Mouse (Mus musculus) stomach, embryonic 15.5 days (tissue): ENCODE results near the gene Mup21. TPM values are rescaled to one million over a fixed set of nuclear protein-coding genes. Genes with fewer than 3 reads are reported as not detected.
"Not testable (repeated sequence)": the region's sequence is repeated elsewhere in the genome, so short reads cannot be mapped to it uniquely, and the experiment has no call there.

Experiments
- ATAC-seq: fragments of 200-750 bp; cut with Nextera tagmentation; 2 replicates; pipeline ENCODE4 v1.8.0; 2017; ENCODE audit warnings: low read depth, moderate number of reproducible peaks, moderate TSS enrichment; ENCODE audit not compliant: insufficient read depth, low FRiP score
- H3K27ac ChIP-seq: fragments of 300-500 bp; sonication (generic); 2 replicates; pipeline ENCODE4 v1.5.1; 2015; ENCODE audit warnings: mild to moderate bottlenecking, inconsistent platforms
- H3K27me3 ChIP-seq: fragments of 300-500 bp; sonication (generic); replicated peaks from 2 replicates; pipeline ENCODE4 v1.6.1; 2015; ENCODE audit warnings: inconsistent platforms
- H3K36me3 ChIP-seq: fragments of 300-500 bp; sonication (generic); 2 replicates; pipeline ENCODE4 v1.6.1; 2015; ENCODE audit warnings: inconsistent platforms
- H3K4me1 ChIP-seq: fragments of 300-500 bp; sonication (generic); 2 replicates; pipeline ENCODE4 v1.6.1; 2015; ENCODE audit warnings: inconsistent platforms
- H3K4me2 ChIP-seq: fragments of 300-500 bp; sonication (generic); 2 replicates; pipeline ENCODE4 v1.6.1; 2015; ENCODE audit warnings: mild to moderate bottlenecking, inconsistent platforms
- H3K4me3 ChIP-seq: fragments of 300-500 bp; sonication (generic); replicated peaks from 2 replicates; pipeline ENCODE4 v1.5.1; 2015; ENCODE audit warnings: inconsistent platforms
- H3K9ac ChIP-seq: fragments of 300-500 bp; sonication (generic); 2 replicates; pipeline ENCODE4 v1.6.1; 2015; ENCODE audit warnings: inconsistent platforms
- H3K9me3 ChIP-seq: fragments of 300-500 bp; sonication (generic); 2 replicates; pipeline ENCODE4 v1.6.1; 2016; ENCODE audit warnings: inconsistent platforms
- WGBS: fragments of 180-500 bp; shearing (Covaris S2); methylation state at CpG from one replicate; pipeline ENCODE4 v1.1.7; 2015; 5-methylcytosine and 5-hydroxymethylcytosine counted together
- polyA plus RNA-seq: library from polyadenylated mRNA; unstranded; fragments of >200 nt; fragmentation: Nextera tagmentation; extraction: Ambion mirVana; gene quantifications from 2 replicates; pipeline ENCODE4 v1.2.1, GENCODE M21; 2015

Mup21 gene
- polyA plus RNA-seq: not detected in 2 replicates

DNA sequence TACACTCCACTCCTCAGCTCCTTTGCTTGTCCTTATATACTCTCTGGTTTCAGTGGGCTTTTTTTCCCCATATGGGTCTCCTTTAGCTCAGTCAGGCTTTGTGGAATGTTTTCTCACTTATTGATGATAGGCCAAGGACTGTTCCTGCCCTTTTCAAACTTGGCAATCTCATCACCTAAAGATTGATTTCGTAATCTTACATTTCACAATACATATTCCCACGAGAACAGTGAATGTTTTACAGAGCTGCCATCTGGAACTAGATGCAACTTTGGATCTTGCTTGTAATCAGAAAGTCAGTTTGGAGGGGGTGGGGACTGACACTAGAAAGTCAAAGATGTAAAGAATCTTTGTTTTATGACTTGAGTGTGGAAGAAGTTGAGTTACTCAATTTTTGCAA, at the start of gene Mup21:
TSS of gene Mup21 (minus strand) at position 53 of the 400 bp plus-strand sequence.
- H3K27ac ChIP-seq: no peak within 1 kb of the TSS
- 81% methylated on average over 2 of the region's 2 CpGs for WGBS
- no peaks in the 10 kb centered on the region for H3K27me3 ChIP-seq
- H3K9me3 ChIP-seq: no peaks in the 10 kb centered on the region
- ATAC-seq: no peak
- H3K4me1 ChIP-seq: no peaks in the 10 kb centered on the region
- no peaks in the 10 kb centered on the region for H3K36me3 ChIP-seq
- no peak within 1 kb of the TSS for H3K9ac ChIP-seq
- H3K4me2 ChIP-seq: no peak within 1 kb of the TSS
- H3K4me3 ChIP-seq: no peak within 1 kb of the TSS

GRCm38 (mm10) chr4:62199923-62200529, 49.4 kb upstream of the Mup21 start:
- Histone ChIP-seq H3K4me3 (no peak overlapping the region), H3K27me3 (no peaks in the 10 kb centered on the region), H3K27ac (no peak overlapping the region), H3K36me3 (peaks cover 48% of the 10 kb centered on the region), H3K9ac (no peak overlapping the region), H3K9me3 (no peaks in the 10 kb centered on the region), H3K4me1 (no peaks in the 10 kb centered on the region), H3K4me2 (no peak overlapping the region)
- 61% methylated on average over 7 of the region's 7 CpGs for WGBS
- ATAC-seq: no peak

GRCm38 (mm10) chr4:62188778-62189177, 38.1 kb upstream of the Mup21 start:
- ATAC-seq: no peak
- Histone ChIP-seq H3K9me3 (peaks cover 9% of the 10 kb centered on the region; the same call in 1 of the 2 replicates), H3K27me3 (no peaks in the 10 kb centered on the region), H3K27ac (no peak overlapping the region), H3K4me1 (no peaks in the 10 kb centered on the region), H3K4me3 (no peak overlapping the region), H3K9ac (no peak overlapping the region), H3K36me3 (peaks cover 45% of the 10 kb centered on the region), H3K4me2 (no peak overlapping the region)

DNA sequence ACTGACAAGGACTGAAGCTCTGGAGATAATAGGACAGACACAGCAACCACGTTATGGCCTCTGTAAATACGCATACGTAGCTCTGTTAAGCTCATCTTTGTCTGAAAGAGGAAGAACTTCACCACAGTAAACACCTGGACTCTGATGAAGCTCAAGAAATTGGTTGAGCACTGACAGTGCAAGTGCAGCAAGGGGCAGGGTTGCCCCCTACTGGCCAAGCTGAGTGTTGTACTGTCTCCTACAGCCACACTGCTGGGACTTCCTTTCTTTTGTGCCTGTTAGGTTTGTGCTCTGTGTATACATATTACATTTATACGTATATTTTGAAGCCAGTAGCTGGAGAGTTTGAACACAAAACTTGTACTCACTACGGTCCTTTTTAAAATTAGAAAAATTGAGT, 26.6 kb upstream of the Mup21 start:
- 37% methylated on average over 5 of the region's 5 CpGs for WGBS
- no peak overlapping the region for H3K27ac ChIP-seq
- H3K36me3 ChIP-seq: no peaks in the 10 kb centered on the region
- H3K4me2 ChIP-seq: no peak overlapping the region
- no peaks in the 10 kb centered on the region for H3K4me1 ChIP-seq
- no peak overlapping the region for H3K4me3 ChIP-seq
- no peaks in the 10 kb centered on the region for H3K9me3 ChIP-seq
- ATAC-seq: no peak
- no peak overlapping the region for H3K9ac ChIP-seq
- H3K27me3 ChIP-seq: no peaks in the 10 kb centered on the region

- H3K4me2 ChIP-seq: no peak overlapping the region
- no peaks in the 10 kb centered on the region for H3K9me3 ChIP-seq
- no peak overlapping the region for H3K9ac ChIP-seq
- H3K27ac ChIP-seq: no peak overlapping the region
- ATAC-seq: no peak
- no peak overlapping the region for H3K4me3 ChIP-seq
- WGBS: 80% methylated on average over 4 of the region's 4 CpGs
- H3K4me1 ChIP-seq: no peaks in the 10 kb centered on the region
- no peaks in the 10 kb centered on the region for H3K27me3 ChIP-seq
- no peaks in the 10 kb centered on the region for H3K36me3 ChIP-seq
These were observed 23.8 kb upstream of the Mup21 start for GRCm38 (mm10) chr4:62174471-62174870.

GRCm38 (mm10) chr4:62167636-62168035, 17.0 kb upstream of the Mup21 start:
- H3K27ac ChIP-seq, ATAC-seq, H3K27me3 ChIP-seq, H3K36me3 ChIP-seq, H3K4me3 ChIP-seq, H3K9me3 ChIP-seq, H3K4me1 ChIP-seq, H3K9ac ChIP-seq, H3K4me2 ChIP-seq: not testable (repeated sequence)
- WGBS: 88% methylated on average over 13 of the region's 13 CpGs

- no peaks in the 10 kb centered on the region for H3K27me3 ChIP-seq
- ATAC-seq: no peak
- H3K9ac ChIP-seq: no peak overlapping the region
- no peaks in the 10 kb centered on the region for H3K36me3 ChIP-seq
- no peaks in the 10 kb centered on the region for H3K4me1 ChIP-seq
- 56% methylated on average over 1 of the region's 1 CpGs for WGBS
- H3K4me2 ChIP-seq: no peak overlapping the region
- H3K27ac ChIP-seq: no peak overlapping the region
- no peak overlapping the region for H3K4me3 ChIP-seq
- no peaks in the 10 kb centered on the region for H3K9me3 ChIP-seq
These were observed 7.7 kb upstream of the Mup21 start for GRCm38 (mm10) chr4:62158401-62158800.

DNA sequence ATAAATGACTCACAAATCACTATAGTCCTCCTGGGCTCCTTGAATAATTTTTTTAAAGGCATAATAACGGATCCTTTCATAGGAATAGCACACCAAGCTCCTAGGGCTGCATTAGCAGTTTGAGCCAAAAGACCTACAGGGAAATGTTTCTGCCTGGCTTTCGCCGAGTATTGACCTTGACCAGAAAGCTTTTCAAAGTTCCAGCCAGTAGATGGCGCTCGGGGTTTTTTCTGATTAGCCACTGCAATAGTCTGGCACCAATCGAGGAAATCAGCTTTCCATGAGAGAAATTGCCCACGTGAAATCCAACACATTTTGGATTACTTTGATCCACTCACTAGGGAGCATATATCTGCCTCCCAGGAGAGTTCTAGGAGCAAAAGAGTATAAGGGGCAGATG, 17.0 kb downstream of the Mup21 start:
- no peak for ATAC-seq

GRCm38 (mm10) chr4:62103366-62103765, 47.3 kb downstream of the Mup21 start:
- not testable (repeated sequence) for H3K36me3 ChIP-seq, H3K4me1 ChIP-seq, ATAC-seq, H3K9me3 ChIP-seq, H3K27ac ChIP-seq, H3K4me2 ChIP-seq, H3K27me3 ChIP-seq, H3K9ac ChIP-seq, H3K4me3 ChIP-seq
- WGBS: 72% methylated on average over 2 of the region's 2 CpGs

More for the DNA sequence above, 17.0 kb downstream of the Mup21 start:
- H3K9me3 ChIP-seq: no peaks in the 10 kb centered on the region
- H3K4me1 ChIP-seq: no peaks in the 10 kb centered on the region
- H3K27ac ChIP-seq: no peak overlapping the region
- whole genome bisulfite sequencing: 68% methylated on average over 7 of the region's 7 CpGs
- H3K36me3 ChIP-seq: no peaks in the 10 kb centered on the region
- no peak overlapping the region for H3K4me3 ChIP-seq
- no peak overlapping the region for H3K9ac ChIP-seq
- no peaks in the 10 kb centered on the region for H3K27me3 ChIP-seq
- no peak overlapping the region for H3K4me2 ChIP-seq

Other genes with a start within 250 kb of the Mup21 start
- not detected in 2 replicates for gene Mup20, start 96.7 kb downstream of the Mup21 start, polyA plus RNA-seq
- gene Mup3, start 63.5 kb downstream of the Mup21 start, polyA plus RNA-seq: not detected in 2 replicates
- 8.0 and 8.5 TPM in 2 replicates for gene Zfp37, start 80.2 kb upstream of the Mup21 start, polyA plus RNA-seq
- 21.4 and 23.9 TPM in 2 replicates for gene Slc31a2, start 111.7 kb upstream of the Mup21 start, polyA plus RNA-seq
- gene Fkbp15, start 209.7 kb upstream of the Mup21 start, polyA plus RNA-seq: 24.9 and 28.5 TPM in 2 replicates
- gene Slc31a1, start 209.9 kb upstream of the Mup21 start, polyA plus RNA-seq: 59.0 and 64.3 TPM in 2 replicates